Mouse (Mus musculus) bone marrow, adult 2 months (tissue): ENCODE measurements around the gene Hoxa4. TPM values are rescaled to one million over a fixed set of nuclear protein-coding genes. Genes with fewer than 3 reads are reported as not detected.

Experiments used
- H3K27ac ChIP-seq: fragments of 200-500 bp; 2 replicates; pipeline ENCODE4 v1.5.1; 2012; ENCODE audit warnings: low read depth, mild to moderate bottlenecking, control low read depth, inconsistent platforms, low read length; ENCODE audit not compliant: control insufficient read depth, poor library complexity, insufficient read depth
- H3K4me1 ChIP-seq: fragments of 200-500 bp; 2 replicates; pipeline ENCODE4 v1.6.1; 2011; ENCODE audit warnings: low read length; ENCODE audit not compliant: control insufficient read depth, insufficient read depth
- H3K4me3 ChIP-seq: fragments of 200-500 bp; replicated peaks from 2 replicates; pipeline ENCODE3; 2011; ENCODE audit warnings: mild to moderate bottlenecking, low read depth, low read length, control low read depth; ENCODE audit not compliant: control insufficient read depth
- CTCF ChIP-seq: fragments of 200-500 bp; IDR thresholded peaks from 2 replicates; pipeline ENCODE4 v1.5.1; 2011; ENCODE audit warnings: low read length, control low read depth; ENCODE audit not compliant: control insufficient read depth, insufficient read depth
- POLR2A ChIP-seq: fragments of 200-500 bp; IDR thresholded peaks from 2 replicates; pipeline ENCODE4 v1.6.1; 2011; ENCODE audit warnings: low read depth, mild to moderate bottlenecking, control low read depth, low read length, borderline replicate concordance; ENCODE audit not compliant: control insufficient read depth
- WGBS: fragments of 180-500 bp; shearing (Covaris S2); methylation state at CpG from one replicate; pipeline ENCODE4 v1.1.7; 2018; 5-methylcytosine and 5-hydroxymethylcytosine counted together
- polyA plus RNA-seq: library from polyadenylated mRNA; stranded (reverse); fragments of >200 nt; gene quantifications from 2 replicates; pipeline ENCODE4 v1.2.4, GENCODE M21; 2011; ENCODE audit warnings: low replicate concordance; ENCODE audit not compliant: missing spikeins, insufficient read depth, insufficient read length

Gene Hoxa4
- polyA plus RNA-seq, 1 experiment: not detected

GRCm38 (mm10) chr6:52201269-52201668 is 9.7 kb upstream of the Hoxa4 start:
- Histone ChIP-seq H3K4me1 (no peaks in the 10 kb centered on the region), H3K4me3 (no peak overlapping the region), H3K27ac (no peak overlapping the region)
- 94% methylated on average over 1 of the region's 1 CpGs for WGBS
- TF ChIP-seq POLR2A (no peak), CTCF (no peak)

- 88% methylated on average over 10 of the region's 10 CpGs for WGBS
- Histone ChIP-seq H3K4me3 (no peak overlapping the region), H3K27ac (no peak overlapping the region), H3K4me1 (no peaks in the 10 kb centered on the region)
- TF ChIP-seq POLR2A: no peak
- TF ChIP-seq CTCF: no peak
These were observed 9.2 kb upstream of the Hoxa4 start for GRCm38 (mm10) chr6:52200751-52201250.

GRCm38 (mm10) chr6:52200073-52200750 is 8.7 kb upstream of the Hoxa4 start:
- TF ChIP-seq CTCF (no peak), POLR2A (no peak)
- Histone ChIP-seq H3K4me1 (no peaks in the 10 kb centered on the region), H3K27ac (no peak overlapping the region), H3K4me3 (no peak overlapping the region)
- 91% methylated on average over 30 of the region's 30 CpGs for WGBS

GRCm38 (mm10) chr6:52197271-52197670 is 5.7 kb upstream of the Hoxa4 start:
- TF ChIP-seq POLR2A (no peak), CTCF (no peak)
- 86% methylated on average over 10 of the region's 10 CpGs for WGBS
- H3K4me3 ChIP-seq: no peak overlapping the region
- H3K27ac ChIP-seq: no peak overlapping the region
- H3K4me1 ChIP-seq: no peaks in the 10 kb centered on the region

GRCm38 (mm10) chr6:52196811-52197210 is 5.3 kb upstream of the Hoxa4 start:
- no peaks in the 10 kb centered on the region for H3K4me1 ChIP-seq
- TF ChIP-seq POLR2A: no peak
- H3K4me3 ChIP-seq: no peak overlapping the region
- WGBS: 88% methylated on average over 9 of the region's 9 CpGs
- no peak overlapping the region for H3K27ac ChIP-seq

GRCm38 (mm10) chr6:52194690-52195089 is 3.1 kb upstream of the Hoxa4 start:
- no peak for TF ChIP-seq CTCF
- no peak for TF ChIP-seq POLR2A
- no peak overlapping the region for H3K27ac ChIP-seq
- H3K4me3 ChIP-seq: no peak overlapping the region
- no peaks in the 10 kb centered on the region for H3K4me1 ChIP-seq
- WGBS: 90% methylated on average over 10 of the region's 10 CpGs

GRCm38 (mm10) chr6:52191860-52192550 is 452 bp upstream of the Hoxa4 start:
- no peak overlapping the region for H3K27ac ChIP-seq
- 4% methylated on average over 49 of the region's 55 CpGs for WGBS
- TF ChIP-seq POLR2A (peak; percentile 68; the same call in 1 of the 2 replicates), CTCF (no peak)
- peak overlapping the region; percentile 90 for H3K4me3 ChIP-seq
- no peaks in the 10 kb centered on the region for H3K4me1 ChIP-seq

- TF ChIP-seq POLR2A (no peak), CTCF (no peak)
- no peak overlapping the region for H3K27ac ChIP-seq
- 85% methylated on average over 23 of the region's 23 CpGs for WGBS
- no peak overlapping the region for H3K4me3 ChIP-seq
- no peaks in the 10 kb centered on the region for H3K4me1 ChIP-seq
These were observed 1.1 kb downstream of the Hoxa4 start for GRCm38 (mm10) chr6:52190410-52190809.
